Mouse (Mus musculus) midbrain, embryonic 10.5 days (tissue): ENCODE data around the gene Tceal1. TPM values are rescaled to one million over a fixed set of nuclear protein-coding genes. Genes with fewer than 3 reads are reported as not detected.
"Not testable (repeated sequence)": the region's sequence is repeated elsewhere in the genome, so short reads cannot be mapped to it uniquely, and the experiment has no call there.

Experiments
- DNase-seq: peaks from one replicate; pipeline ENCODE4 v3.0.0-alpha.2; 2017; ENCODE audit warnings: low spot score
- H3K27ac ChIP-seq: fragments of 300-500 bp; sonication (generic); replicated peaks from 2 replicates; pipeline ENCODE4 v1.5.1; 2016; ENCODE audit warnings: mild to moderate bottlenecking
- H3K27me3 ChIP-seq: fragments of 300-500 bp; sonication (generic); 2 replicates; pipeline ENCODE4 v1.6.1; 2016; ENCODE audit warnings: low read depth, mild to moderate bottlenecking; ENCODE audit not compliant: poor library complexity, severe bottlenecking
- H3K36me3 ChIP-seq: fragments of 300-500 bp; sonication (generic); 2 replicates; pipeline ENCODE4 v1.6.1; 2016; ENCODE audit warnings: mild to moderate bottlenecking, moderate library complexity
- H3K4me1 ChIP-seq: fragments of 300-500 bp; sonication (generic); 2 replicates; pipeline ENCODE4 v1.6.1; 2016
- H3K4me3 ChIP-seq: fragments of 300-500 bp; sonication (generic); 2 replicates; pipeline ENCODE4 v1.5.1; 2016; ENCODE audit warnings: mild to moderate bottlenecking, moderate library complexity
- H3K9me3 ChIP-seq: fragments of 300-500 bp; sonication (generic); replicated peaks from 2 replicates; pipeline ENCODE4 v1.6.1; 2016; ENCODE audit warnings: mild to moderate bottlenecking
- WGBS: fragments of 180-500 bp; shearing (Covaris S2); methylation state at CpG from one replicate; pipeline ENCODE4 v1.1.7; 2016; 5-methylcytosine and 5-hydroxymethylcytosine counted together
- polyA plus RNA-seq: library from polyadenylated mRNA; unstranded; fragments of >200 nt; fragmentation: Nextera tagmentation; extraction: Ambion mirVana; gene quantifications from 2 replicates; pipeline ENCODE4 v1.2.1, GENCODE M21; 2016

Tceal1 gene
- polyA plus RNA-seq, result 10.2 and 10.3 TPM in 2 replicates

DNA sequence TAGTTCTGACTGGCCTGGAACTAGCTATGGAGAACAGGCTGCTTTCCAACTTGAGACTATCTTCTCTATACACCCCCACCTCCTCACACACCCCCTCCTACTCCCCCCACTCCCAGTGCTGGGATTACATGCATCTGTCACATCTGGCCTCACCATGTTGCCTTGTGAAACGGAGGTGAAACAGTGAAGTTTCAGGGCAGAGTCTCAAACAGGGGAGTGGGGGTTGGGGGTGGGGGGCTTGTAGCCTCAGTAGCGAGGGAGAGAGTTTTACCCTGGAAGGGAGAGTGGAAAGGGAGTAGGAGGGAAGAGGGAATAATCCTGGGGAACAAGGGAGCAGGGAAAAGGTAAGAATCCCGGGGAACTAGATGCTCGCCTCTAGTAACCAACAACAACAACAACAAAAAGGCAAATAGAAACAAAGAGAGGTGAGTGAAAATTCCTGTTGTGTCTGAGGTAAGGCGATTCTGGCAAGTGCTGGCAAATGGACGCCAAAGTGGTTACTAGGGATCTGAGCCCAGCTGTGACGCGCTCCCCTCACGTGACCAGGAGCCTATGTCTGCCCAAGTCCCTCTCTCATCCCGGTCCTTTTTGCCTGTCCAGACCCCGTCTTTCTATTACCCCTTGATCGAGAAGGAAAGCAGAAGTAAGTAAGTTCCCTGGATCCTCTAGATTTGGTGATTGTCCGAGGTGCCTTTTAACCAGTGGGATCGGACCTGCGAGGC, at the start of gene Tceal1:
Tceal1 (plus strand) TSS at position 537 of the 722 bp plus-strand sequence.
- no peaks in the 10 kb centered on the region for H3K36me3 ChIP-seq
- peaks cover 11% of the 10 kb centered on the region for H3K4me1 ChIP-seq
- no peaks in the 10 kb centered on the region for H3K9me3 ChIP-seq
- H3K27me3 ChIP-seq, result peaks cover 11% of the 10 kb centered on the region
- 21% methylated on average over 15 of the region's 15 CpGs for WGBS
- H3K27ac ChIP-seq, result peak within 1 kb of the TSS; percentile 91
- H3K4me3 ChIP-seq, result peak within 1 kb of the TSS; percentile 63
- peak; percentile 63 for DNase-seq

DNA sequence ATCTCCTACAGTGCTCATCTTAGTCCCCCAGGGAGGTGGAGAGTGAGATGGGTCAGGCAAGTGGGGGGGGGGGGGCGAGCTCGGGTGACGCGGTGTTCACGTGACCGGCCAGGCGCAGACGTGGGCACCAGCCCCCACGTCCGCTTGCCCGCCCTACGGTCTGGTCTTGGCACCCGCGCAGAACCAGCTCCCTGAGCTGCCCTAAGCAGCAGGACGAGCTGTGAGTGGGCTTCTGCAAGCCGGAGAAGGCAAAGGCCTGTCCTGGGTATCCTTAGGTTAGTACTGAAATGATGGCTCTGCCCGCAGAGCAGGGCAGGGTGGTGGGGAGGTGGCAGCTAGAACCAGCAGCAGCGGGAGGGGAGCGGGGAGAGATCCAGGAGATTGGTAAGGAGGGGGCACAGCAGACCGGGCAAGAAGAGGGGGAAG, 41.5 kb upstream of the Tceal1 start:
- H3K4me3 ChIP-seq, result peak overlapping the region; percentile 62
- peak overlapping the region; percentile 78 for H3K27ac ChIP-seq

DNA sequence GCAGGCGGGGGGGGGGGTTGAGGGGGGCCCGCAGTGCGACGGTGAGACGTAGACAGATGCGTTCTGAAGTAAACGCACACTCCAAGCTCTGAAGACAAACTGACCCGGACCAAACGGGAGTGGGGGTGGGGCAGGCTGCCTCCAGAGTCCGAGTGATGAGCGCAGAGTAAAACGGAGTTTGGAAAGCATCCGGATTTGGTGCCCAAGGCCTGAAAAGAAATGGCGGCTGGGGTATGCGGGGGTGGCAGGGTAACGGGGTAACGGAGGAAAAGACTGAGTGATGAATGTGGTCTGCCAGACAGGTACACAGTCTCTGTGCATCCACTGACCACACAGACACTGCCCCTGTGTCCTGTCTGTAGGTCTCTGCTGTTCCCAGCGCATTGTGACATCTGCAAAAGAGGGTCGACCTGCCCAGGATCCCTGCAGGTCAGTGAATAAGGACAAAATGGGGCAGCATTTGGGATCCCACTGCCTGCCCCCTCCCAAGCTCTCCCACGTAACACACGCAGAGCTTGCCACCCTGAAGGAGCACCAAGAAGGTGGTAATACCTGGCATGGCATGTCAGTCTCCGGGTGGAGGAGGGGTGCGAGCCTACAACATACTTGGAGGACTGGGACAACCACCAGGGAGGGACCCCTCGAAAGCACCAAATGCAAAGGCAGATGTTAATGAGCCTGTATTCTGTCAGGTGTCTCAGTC, 40.9 kb upstream of the Tceal1 start:
- Histone ChIP-seq H3K27ac (peak overlapping the region; percentile 78), H3K27me3 (peaks cover 38% of the 10 kb centered on the region), H3K4me3 (peak overlapping the region; percentile 62)
- H3K4me1 ChIP-seq, H3K36me3 ChIP-seq, H3K9me3 ChIP-seq: not testable (repeated sequence)
- 25% methylated on average over 22 of the region's 24 CpGs for WGBS
- peak; percentile 36 for DNase-seq

More for the DNA sequence above, 41.5 kb upstream of the Tceal1 start:
- WGBS, result 27% methylated on average over 20 of the region's 20 CpGs
- H3K27me3 ChIP-seq, result peaks cover 38% of the 10 kb centered on the region
- DNase-seq, result peak; percentile 37
- H3K36me3 ChIP-seq, result no peaks in the 10 kb centered on the region
- no peaks in the 10 kb centered on the region for H3K9me3 ChIP-seq
- peaks cover 8% of the 10 kb centered on the region; the same call in 1 of the 2 replicates for H3K4me1 ChIP-seq

DNA sequence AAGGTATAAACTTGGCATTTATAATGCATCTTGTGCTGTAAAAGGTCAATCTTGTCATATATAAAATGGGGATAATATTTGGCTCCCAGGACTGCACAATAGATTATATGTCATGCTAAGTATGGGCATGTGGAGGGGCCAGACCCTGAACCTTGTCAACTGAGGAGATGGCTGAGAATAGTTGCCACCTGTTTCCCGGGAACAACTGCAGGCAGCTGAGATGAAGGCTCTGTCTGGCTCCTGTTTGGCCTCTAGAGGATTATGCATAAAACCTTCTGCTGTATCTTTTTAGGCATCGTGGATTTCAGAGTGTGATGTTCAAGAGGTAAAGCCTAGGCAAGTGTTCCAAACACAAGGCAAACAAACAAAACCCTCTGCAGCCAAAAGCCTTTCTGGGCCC, 39.0 kb upstream of the Tceal1 start:
- no peaks in the 10 kb centered on the region for H3K9me3 ChIP-seq
- no peak for DNase-seq
- peaks cover 40% of the 10 kb centered on the region for H3K27me3 ChIP-seq
- peaks cover 8% of the 10 kb centered on the region; the same call in 1 of the 2 replicates for H3K4me1 ChIP-seq
- H3K4me3 ChIP-seq, result no peak overlapping the region
- H3K36me3 ChIP-seq, result no peaks in the 10 kb centered on the region
- 63% methylated on average over 2 of the region's 2 CpGs for WGBS
- H3K27ac ChIP-seq, result no peak overlapping the region

DNA sequence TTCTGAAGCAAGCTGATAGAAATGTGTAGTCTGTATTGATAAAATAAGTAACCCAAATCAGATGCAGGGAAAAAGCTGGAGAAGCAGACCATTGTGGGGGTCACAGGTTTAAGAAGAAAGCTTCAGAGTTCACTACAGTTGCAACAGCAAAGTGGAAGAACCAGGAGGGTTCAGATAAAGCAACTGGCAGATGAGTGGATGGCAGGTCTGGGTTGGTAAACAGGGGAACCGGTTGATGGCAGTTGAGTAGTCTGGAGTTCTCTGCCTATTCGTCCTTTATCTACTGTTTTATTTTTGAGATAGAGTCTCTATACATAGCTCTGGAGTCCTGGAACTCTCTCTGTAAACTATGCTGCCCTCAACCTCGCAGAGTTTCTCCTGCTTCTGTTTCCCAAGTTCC, 26.8 kb upstream of the Tceal1 start:
- no peak for DNase-seq
- Histone ChIP-seq H3K9me3 (no peaks in the 10 kb centered on the region), H3K4me3 (no peak overlapping the region), H3K36me3 (no peaks in the 10 kb centered on the region), H3K27ac (no peak overlapping the region), H3K4me1 (no peaks in the 10 kb centered on the region), H3K27me3 (0 out of 2 replicates have a peak, but pooled peaks cover 6% of the 10 kb centered on the region)
- 76% methylated on average over 3 of the region's 3 CpGs for WGBS

DNA sequence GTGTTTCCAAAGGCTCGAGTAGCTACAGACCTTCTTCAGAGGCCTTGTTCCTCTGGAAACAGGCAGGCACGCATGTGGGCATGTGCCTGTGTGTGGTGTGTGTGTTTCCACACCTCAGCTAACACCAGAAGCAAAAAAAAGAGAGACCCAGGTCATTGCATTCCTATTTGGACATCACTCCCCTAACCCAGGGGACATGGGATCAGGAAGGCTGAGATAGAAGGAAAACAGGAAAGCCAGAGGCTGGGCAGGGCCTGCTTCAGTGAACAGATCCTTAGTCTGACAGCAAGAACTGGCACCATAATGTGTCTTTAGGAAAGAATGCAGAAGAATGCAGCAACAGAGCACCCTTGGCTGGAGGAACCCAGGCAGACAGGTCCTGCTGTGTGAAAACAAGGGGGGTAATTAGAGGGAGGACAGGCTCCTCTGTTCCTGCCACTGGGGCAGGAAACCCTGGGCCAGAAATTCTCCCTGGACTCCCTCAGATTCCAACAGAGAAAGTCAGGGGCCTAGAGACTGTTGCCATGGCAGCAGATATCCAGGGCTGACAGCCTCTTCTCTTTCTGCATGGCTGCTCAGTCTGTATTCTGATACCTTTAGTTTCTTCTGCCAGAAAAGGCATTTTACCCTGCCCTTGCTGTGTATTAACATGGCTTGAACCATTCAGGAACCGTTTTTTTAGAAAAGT, 16.0 kb upstream of the Tceal1 start:
- peaks cover 11% of the 10 kb centered on the region for H3K4me1 ChIP-seq
- not testable (repeated sequence) for H3K9me3 ChIP-seq, H3K27me3 ChIP-seq, DNase-seq, H3K36me3 ChIP-seq, H3K4me3 ChIP-seq
- 48% methylated on average over 3 of the region's 3 CpGs for WGBS
- H3K27ac ChIP-seq, result peak overlapping the region; percentile 76

DNA sequence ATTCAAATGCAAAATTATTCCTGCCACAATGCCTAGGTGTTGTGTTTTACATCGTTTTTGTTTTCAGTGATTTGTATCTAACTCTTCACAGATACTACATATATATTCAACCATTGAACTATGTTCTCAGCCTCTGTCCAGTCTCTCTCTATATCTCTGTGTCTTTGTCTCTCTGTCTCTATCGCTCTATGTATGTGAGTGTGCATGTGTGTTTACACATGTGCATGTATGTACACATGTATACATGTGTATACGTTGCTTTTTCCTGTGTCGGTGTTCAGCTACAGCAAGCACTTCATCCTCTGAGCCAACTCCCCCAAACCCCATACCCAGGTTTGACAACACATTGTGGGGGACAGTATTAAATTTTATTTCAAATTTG, 15.5 kb upstream of the Tceal1 start:
- 0 out of 2 replicates have a peak, but pooled peaks cover 3% of the 10 kb centered on the region for H3K27me3 ChIP-seq
- peaks cover 11% of the 10 kb centered on the region for H3K4me1 ChIP-seq
- WGBS, result 58% methylated on average over 4 of the region's 4 CpGs
- H3K27ac ChIP-seq, result no peak overlapping the region
- no peaks in the 10 kb centered on the region for H3K36me3 ChIP-seq
- DNase-seq, result no peak
- H3K4me3 ChIP-seq, result no peak overlapping the region
- H3K9me3 ChIP-seq, result no peaks in the 10 kb centered on the region

DNA sequence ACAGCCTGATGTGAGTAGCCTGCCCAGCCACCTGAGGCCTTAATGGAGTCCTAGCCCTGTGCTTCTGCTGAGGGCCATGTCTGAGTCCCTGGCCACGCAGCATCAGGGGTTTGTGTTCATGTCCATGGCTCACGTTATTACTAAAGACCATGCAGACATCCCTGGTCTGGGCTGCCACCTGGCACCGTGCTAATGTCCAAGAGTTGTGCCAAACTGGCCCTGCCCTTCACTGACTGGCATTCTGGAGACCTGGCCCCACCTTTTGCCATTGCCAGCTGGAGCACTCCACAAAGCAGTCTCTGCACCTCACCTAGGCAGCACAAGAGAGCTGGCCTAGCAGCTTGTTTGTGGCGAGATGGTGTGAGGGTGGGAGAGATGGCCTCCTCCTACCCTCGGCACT, 14.6 kb upstream of the Tceal1 start:
- H3K4me3 ChIP-seq, result no peak overlapping the region
- H3K9me3 ChIP-seq, result no peaks in the 10 kb centered on the region
- H3K36me3 ChIP-seq, result no peaks in the 10 kb centered on the region
- WGBS, result 87% methylated on average over 5 of the region's 5 CpGs
- peaks cover 11% of the 10 kb centered on the region for H3K4me1 ChIP-seq
- peak overlapping the region; percentile 57 for H3K27ac ChIP-seq
- H3K27me3 ChIP-seq, result 0 out of 2 replicates have a peak, but pooled peaks cover 3% of the 10 kb centered on the region
- DNase-seq, result no peak

DNA sequence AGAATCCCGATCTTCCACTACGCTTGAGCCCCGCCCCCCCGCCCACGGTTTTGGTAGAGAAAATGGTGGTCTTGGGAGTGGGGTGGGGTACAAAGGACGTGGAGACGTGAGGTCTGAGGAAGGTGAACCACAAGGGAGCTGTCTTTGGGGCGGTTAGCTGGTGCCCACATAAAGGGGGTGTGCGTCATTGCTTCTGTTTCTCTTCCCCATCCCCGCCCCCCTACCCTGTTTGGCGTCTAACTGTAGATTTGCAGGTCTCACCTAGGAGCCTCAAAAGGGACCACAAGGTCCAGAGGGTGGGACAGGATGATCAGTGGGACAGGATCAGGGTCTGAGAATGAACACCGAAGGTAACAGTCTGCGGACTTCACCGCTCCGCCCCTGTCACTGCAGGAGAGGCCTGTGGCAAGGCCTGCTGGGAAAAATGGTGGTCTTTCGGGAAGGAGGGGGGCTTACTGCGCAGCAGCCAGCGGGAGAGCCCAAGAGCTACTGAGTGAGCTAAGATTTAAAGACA, 443 bp downstream of the Tceal1 start:
- peak; percentile 64 for DNase-seq
- H3K4me3 ChIP-seq, result peak overlapping the region; percentile 63
- H3K27ac ChIP-seq, result peak overlapping the region; percentile 91
- peaks cover 11% of the 10 kb centered on the region for H3K27me3 ChIP-seq
- 15% methylated on average over 18 of the region's 18 CpGs for WGBS
- no peaks in the 10 kb centered on the region for H3K36me3 ChIP-seq
- H3K4me1 ChIP-seq, result peaks cover 11% of the 10 kb centered on the region
- H3K9me3 ChIP-seq, result no peaks in the 10 kb centered on the region

DNA sequence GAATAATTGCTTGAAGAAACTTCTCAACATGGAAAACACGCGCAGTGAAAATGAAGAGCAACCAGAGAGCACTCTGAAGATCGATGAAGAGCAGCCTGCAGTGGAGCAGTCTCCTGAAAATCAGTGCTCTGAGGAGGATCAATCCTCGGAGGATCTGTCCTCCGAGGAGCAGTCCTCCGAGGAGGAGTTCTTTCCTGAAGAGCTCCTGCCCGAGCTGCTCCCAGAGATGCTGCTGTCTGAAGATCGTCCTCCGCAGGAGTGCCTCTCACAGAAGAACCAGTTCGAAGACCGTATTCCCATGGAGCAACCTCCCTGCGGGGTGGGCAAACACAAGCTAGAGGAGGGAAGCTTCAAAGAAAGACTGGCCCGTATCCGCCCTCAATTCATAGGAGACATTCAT, 1.0 kb downstream of the Tceal1 start:
- Histone ChIP-seq H3K4me1 (peaks cover 11% of the 10 kb centered on the region), H3K36me3 (no peaks in the 10 kb centered on the region), H3K9me3 (no peaks in the 10 kb centered on the region), H3K27ac (peak overlapping the region; percentile 91), H3K4me3 (peak overlapping the region; percentile 63), H3K27me3 (peaks cover 16% of the 10 kb centered on the region)
- WGBS, result 23% methylated on average over 14 of the region's 14 CpGs
- peak; percentile 34 for DNase-seq

DNA sequence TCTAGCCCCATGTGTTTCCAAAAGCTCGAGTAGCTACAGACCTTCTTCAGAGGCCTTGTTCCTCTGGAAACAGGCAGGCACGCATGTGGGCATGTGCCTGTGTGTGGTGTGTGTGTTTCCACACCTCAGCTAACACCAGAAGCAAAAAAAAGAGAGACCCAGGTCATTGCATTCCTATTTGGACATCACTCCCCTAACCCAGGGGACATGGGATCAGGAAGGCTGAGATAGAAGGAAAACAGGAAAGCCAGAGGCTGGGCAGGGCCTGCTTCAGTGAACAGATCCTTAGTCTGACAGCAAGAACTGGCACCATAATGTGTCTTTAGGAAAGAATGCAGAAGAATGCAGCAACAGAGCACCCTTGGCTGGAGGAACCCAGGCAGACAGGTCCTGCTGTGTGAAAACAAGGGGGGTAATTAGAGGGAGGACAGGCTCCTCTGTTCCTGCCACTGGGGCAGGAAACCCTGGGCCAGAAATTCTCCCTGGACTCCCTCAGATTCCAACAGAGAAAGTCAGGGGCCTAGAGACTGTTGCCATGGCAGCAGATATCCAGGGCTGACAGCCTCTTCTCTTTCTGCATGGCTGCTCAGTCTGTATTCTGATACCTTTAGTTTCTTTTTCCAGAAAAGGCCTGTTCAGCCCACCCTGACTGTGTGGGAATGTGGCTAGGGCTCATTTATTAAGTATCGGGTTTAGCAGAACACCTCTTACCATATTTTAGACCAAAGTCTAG, 7.1 kb downstream of the Tceal1 start:
- Histone ChIP-seq H3K27me3 (peaks cover 34% of the 10 kb centered on the region), H3K4me1 (peaks cover 26% of the 10 kb centered on the region), H3K27ac (peak overlapping the region; percentile 67)
- H3K36me3 ChIP-seq, H3K4me3 ChIP-seq, DNase-seq, H3K9me3 ChIP-seq: not testable (repeated sequence)
- WGBS, result 34% methylated on average over 3 of the region's 3 CpGs

DNA sequence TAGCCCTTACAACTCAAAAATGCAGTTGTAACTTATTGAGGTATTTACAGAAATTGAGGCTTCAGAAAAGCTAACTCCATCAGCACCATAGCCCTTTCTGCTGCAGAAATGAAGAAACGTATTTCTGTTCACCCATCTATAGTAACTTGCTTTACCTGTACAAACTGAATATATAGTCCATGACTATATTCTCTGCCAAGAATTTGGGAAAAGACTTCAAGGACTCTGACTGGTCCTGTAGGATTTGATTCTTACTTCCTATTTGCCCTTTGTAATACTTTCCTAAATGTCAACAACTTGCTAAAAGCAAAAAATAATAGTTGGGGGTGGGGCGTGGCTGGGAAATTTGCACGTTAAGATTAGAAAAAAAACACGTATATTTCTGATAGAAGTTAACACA, 24.2 kb downstream of the Tceal1 start:
- 87% methylated on average over 4 of the region's 4 CpGs for WGBS
- Histone ChIP-seq H3K27ac (no peak overlapping the region), H3K9me3 (no peaks in the 10 kb centered on the region), H3K36me3 (peaks cover 47% of the 10 kb centered on the region), H3K27me3 (no peaks in the 10 kb centered on the region), H3K4me1 (no peaks in the 10 kb centered on the region), H3K4me3 (no peak overlapping the region)
- no peak for DNase-seq
